Mouse (Mus musculus) mouse trophoblast stem cell (cell line): ENCODE results near the gene Acsl5.

ENCODE experiments used
- in situ Hi-C, 2 experiments: fragments of 300-500 bp; cut with MseI, MboI; formaldehyde crosslinking; loops; 2 replicates in 1 of 2; 3 replicates in 1 of 2; pipeline ENCODE4 v1.15.1; 2025

The Acsl5 gene

DNA sequence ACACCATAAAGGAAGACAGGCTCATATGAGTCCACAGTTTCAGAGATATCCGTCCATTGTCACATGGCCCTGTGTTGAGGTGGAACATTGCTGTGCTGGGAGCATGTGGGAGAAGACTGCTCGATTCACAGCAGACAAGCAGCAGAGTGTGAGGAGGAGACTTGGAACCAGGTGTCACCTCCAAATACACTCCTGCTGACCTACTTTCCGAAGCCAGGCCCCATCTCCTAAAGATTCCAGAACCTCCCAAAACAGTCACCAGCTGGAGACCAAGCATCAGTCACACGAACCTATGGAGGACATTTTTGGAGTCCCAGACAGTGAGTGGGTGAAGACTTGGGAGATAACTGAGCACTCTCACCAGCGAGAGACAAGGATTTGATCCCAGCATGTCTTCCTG lies 15.2 kb upstream of the Acsl5 start:
- in situ Hi-C loops: no loop called here

GRCm38 (mm10) chr19:55239766-55240426 lies 11.8 kb upstream of the Acsl5 start:
- in situ Hi-C loops: no loop called here

- in situ Hi-C loops: no loop called here
These were observed 10.5 kb upstream of the Acsl5 start, which contains the start of gene Gucy2g for GRCm38 (mm10) chr19:55241186-55241645. Gene Gucy2g, minus strand, starts transcription at chr19:55241236.

DNA sequence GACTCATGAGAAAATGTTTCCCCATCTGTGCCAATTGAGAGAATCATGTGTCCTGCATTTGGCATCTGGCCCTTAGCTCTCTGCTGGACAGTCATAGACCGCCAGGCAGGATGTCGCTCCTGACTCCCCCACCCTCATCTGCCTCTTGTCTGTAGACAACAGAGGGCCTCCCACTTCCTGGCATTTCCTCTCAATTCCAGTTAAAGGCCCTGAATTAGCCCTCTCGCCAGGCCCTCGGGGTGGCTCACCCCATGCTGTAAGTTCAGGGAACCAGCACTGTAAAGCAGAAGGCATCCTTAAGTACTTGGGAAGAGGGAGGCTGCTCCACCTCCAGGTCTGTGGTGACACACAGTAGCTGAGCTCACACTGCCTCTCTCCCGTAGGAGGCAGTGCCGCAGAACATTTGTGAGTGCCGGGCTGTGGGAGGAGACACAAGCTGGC lies 6.9 kb upstream of the Acsl5 start:
- in situ Hi-C loops: no loop called here

DNA sequence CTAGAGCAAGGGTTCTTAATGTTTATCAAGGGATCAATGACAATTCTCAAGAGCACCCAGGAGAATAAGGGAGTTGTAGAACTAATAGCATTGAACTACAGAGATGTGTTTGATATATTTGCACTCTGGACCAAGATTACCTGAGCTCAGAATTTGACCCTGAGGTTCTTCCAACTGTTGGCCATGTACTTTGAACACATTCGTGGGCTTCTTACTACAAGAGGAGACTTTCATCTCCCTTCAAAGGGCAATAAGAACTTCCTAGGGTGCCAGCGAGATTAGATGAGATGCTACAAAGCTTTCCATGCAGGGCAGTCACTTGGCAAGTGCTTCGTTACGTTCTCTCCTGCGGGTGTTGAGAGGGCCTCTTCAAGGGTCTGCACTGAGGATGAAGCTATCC lies 4.2 kb upstream of the Acsl5 start:
- in situ Hi-C loops: no loop called here

DNA sequence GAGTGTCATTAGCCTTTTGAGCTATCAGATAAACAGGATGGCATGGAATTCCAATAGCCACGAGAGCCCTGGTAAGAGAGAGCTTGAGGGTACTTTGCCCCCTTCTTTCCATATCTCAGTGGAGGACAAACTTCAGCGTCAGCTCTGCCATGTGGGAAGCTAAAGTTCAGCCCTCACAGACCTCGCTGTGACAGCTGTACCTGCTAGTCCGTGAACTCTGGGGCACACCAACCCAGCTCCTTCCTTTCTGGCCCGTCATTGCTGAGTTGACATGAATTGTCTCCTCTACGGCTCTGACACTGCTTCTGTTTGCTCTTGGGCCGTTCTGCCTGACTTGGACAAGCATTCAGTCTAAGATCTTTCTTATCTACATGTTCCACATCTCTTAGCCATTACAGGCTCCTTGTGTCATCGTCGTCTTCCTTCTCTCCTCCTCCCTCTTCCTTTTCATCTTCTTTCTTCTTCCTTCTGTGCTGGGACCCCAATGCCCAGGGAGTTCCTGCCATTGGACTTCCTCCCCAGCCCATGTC lies 3.7 kb upstream of the Acsl5 start:
- in situ Hi-C loops: no loop called here

DNA sequence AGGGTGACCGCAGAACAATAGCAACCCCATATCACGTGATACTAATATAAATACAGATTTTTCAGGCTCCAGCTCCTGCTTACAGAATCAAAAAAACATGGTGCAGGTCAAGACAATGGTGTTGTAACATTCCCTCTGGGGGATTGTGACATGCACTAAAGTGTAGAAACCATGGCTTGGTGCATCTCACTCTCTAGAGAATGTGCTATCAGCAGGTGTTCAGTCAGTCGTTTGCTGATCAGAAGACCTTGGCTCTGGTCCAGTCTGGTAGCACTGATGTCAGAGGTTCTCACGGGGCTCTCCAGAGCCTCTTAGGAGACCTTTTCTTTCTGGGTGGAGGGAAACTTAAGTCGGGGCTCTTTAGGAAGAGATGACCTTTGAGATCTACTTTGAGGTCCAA lies 1.3 kb upstream of the Acsl5 start:
- in situ Hi-C loops: no loop called here

DNA sequence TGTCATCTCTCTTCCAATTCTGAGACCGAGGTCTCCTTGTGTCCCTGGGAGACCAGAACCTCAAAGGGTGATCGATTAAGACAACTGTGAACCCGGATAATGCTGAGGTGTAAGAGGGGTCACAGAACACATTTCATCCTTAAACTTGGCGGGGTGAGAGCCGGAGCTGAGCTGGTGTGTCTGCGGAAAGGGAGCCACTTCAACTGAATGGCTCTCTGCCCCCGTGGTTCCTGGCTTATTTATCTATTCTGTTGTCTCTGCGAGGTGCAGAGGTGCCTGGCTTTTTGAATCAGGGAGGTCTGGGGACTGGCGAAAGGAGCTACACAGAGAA lies 1.5 kb downstream of the Acsl5 start:
- in situ Hi-C loops: no loop called here

- in situ Hi-C loops: no loop called here
These were observed 2.1 kb downstream of the Acsl5 start for GRCm38 (mm10) chr19:55253570-55254441.

DNA sequence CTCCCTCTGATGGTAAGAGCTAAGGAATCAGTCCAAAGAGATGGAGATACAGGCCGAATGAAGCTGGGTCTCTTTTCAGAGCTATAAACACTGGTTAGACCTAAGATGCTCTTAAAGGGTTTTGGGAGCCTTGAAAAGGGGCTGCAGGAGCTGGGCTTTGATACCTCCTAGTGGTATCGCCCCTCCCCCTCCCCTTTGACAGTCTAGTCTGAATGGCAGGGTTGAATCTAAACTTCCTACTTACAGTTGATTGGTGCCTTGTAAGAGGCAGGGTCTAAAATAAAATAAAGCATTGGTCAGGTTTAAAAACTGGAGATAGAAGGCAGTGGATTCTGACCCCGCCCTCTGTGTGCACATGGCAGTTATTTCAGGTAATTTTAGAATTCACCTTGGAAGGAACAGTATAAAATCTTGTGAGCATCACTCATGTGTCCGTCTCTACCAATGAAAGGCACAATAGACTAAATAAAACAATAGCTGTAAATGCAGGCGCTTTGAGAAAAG lies 2.8 kb downstream of the Acsl5 start:
- in situ Hi-C loops: no loop called here

DNA sequence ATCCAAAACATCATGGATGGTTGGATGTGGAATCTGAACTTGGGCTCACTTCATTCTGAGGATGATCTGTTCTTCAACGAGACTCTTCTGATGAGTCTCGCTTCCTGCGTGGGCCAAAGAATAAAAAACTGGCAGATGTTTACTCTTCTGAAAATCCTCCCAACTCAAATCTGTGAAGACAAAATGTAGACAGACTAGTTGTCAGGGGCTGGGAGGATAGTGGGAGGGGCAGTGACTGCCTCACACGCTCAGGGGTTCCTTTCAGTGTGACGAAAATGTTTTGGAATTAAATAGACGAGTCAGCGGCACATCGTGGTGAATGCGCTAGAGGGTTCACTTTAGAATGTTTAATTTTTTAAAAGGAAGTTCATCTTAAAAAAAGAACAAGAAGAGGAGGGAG lies 4.4 kb downstream of the Acsl5 start:
- in situ Hi-C loops: no loop called here

DNA sequence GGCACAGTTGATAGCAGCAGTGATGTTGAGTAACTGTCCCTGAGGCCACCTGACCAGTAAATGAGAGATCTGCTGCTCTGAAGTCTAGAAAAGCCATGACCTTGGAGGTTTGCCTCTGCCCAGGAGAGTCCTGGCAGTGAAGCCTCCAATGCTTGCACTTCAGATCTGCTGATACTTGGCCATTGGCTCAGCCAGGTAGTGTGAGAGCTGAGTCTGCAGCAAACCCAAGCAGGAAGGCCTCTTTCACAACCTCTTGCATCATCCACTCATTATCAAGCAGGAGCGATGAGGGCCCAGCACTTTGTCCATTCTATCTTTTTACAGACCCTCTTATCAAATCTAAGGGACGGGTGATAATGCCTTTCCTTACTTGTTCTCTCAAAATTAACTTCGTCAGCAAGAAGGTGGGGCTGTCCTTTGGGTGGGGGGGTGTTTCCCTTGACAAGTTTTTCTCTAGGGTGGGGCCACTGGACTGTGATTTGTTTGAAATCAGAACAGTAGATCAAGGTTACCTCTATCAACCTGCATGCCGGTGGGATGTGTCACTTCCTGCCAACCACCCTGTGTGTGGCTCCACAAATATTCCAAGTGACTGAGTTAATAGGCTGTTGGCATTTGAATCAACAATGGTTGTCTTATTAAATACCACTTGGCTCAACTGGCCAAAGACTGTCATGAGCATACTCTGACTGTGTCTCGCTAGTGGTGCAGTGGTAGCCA lies 6.1 kb downstream of the Acsl5 start:
- in situ Hi-C loops: no loop called here

- in situ Hi-C loops: no loop called here
These were observed 6.8 kb downstream of the Acsl5 start for GRCm38 (mm10) chr19:55258514-55258913.

- in situ Hi-C loops: no loop called here
These were observed 8.8 kb downstream of the Acsl5 start for GRCm38 (mm10) chr19:55260389-55261184.

GRCm38 (mm10) chr19:55265269-55265668 lies 13.5 kb downstream of the Acsl5 start:
- in situ Hi-C loops: no loop called here

DNA sequence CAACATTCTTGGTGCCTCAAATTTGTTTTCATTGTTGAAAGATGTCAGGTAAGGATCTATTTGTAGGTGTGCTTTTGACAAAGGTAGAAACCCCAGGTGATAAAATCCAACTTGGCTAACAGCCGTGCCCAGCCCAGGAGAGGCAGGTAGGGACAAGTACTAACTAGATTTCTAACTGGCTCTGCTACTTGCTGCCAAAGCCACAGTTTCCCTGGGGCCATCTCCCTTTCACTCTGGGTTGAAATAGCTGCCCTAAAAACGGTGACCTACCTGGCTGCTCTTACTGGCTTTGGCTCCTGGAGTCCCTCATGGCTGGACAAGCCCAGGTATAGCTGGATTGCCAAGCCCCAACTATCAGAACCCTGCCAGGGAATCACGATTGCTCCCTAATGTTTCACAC lies 15.0 kb downstream of the Acsl5 start:
- in situ Hi-C loops: no loop called here

- in situ Hi-C loops: no loop called here
These were observed 16.4 kb downstream of the Acsl5 start for GRCm38 (mm10) chr19:55268150-55268549.

- in situ Hi-C loops: no loop called here
These were observed 17.3 kb downstream of the Acsl5 start for GRCm38 (mm10) chr19:55269051-55269450.

- in situ Hi-C loops: no loop called here
These were observed 19.7 kb downstream of the Acsl5 start for GRCm38 (mm10) chr19:55271448-55271847.

DNA sequence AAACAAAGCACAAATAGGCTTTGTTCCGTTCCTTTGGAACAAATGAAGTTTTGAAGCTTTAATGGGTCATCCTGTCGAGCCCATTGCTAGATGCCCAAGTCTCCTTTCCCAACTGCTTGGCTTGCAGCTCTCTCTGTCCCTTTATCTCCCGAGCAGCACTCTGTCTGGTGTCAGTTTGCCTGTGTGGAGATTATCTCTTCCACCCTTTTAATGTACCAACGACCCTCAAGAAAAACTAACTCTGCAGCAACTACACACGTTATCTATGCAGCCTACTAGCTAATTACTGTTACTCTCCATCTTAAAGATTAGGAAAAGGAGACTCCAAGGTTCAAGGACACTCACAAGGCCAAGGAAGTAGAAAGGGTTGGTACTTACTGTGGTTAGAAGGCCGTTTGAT lies 21.6 kb downstream of the Acsl5 start:
- in situ Hi-C loops: no loop called here

DNA sequence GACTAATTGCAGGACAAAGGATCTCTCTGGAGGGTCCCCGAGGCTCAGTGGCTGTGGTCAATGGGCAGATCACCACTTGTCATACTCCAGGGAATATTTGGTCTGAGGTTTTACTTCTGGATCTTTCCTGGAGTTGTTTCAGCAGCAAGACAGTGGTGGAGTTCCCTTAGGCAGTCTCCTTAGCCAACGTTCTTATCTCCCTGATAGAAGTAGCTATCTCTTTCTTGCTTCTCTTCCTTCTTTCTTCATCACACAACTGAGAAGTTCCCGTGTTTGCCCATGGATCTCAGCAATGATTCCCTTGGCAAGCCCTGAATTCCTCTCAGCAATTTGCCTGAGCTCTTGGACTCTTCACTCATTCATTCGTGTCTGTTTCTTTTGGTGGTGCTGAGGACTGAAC lies 24.4 kb downstream of the Acsl5 start:
- in situ Hi-C loops: no loop called here
